Mouse (Mus musculus) left cerebral cortex, postnatal 10 days (tissue): ENCODE results near the gene Dync1i1. TPM values are rescaled to one million over a fixed set of nuclear protein-coding genes. Genes with fewer than 3 reads are reported as not detected.

Experiments
- total RNA-seq, 2 experiments: library from RNA; stranded (reverse); gene quantifications; 2 replicates each; pipeline ENCODE4 v1.2.3; 2021

Gene Dync1i1
- total RNA-seq, 2 experiments from 2014 or later = 169 to 176 TPM

Other genes with a start within 250 kb of the Dync1i1 start
- 10 to 100 TPM in 1 of 2 experiments, 1 to 10 TPM in 1; 4.3 to 10.8 TPM for gene Pdk4, start 229.3 kb upstream of the Dync1i1 start, total RNA-seq